Mouse (Mus musculus) natural killer cell, adult 2 months (primary cell): ENCODE data around the gene Nek6.

Source experiments
- DNase-seq, 2 experiments: peaks; one replicate each; pipeline ENCODE4 v3.0.0; 2022; ENCODE audit warnings: low spot score in 2 of 2

The Nek6 gene

GRCm38 (mm10) chr2:38621076-38621475, 109.6 kb downstream of the Nek6 start:
- DNase-seq = no peak

- DNase-seq = no peak
These were observed 110.2 kb downstream of the Nek6 start for GRCm38 (mm10) chr2:38621610-38622021.

- DNase-seq = no peak
These were observed 112.0 kb downstream of the Nek6 start for GRCm38 (mm10) chr2:38623411-38623810.

- no peak for DNase-seq
These were observed 112.6 kb downstream of the Nek6 start for GRCm38 (mm10) chr2:38623821-38624590.

- DNase-seq = no peak
These were observed 117.4 kb downstream of the Nek6 start for GRCm38 (mm10) chr2:38628801-38629200.

- DNase-seq = no peak
These were observed 118.0 kb downstream of the Nek6 start for GRCm38 (mm10) chr2:38629451-38629850.

GRCm38 (mm10) chr2:38630574-38630973, 119.1 kb downstream of the Nek6 start:
- DNase-seq = no peak

GRCm38 (mm10) chr2:38637716-38638267, 126.3 kb downstream of the Nek6 start:
- no peak for DNase-seq

- DNase-seq = no peak
These were observed 130.3 kb downstream of the Nek6 start for GRCm38 (mm10) chr2:38641761-38642160.

- peak; percentile 80 to 86 for DNase-seq
These were observed 132.4 kb downstream of the Nek6 start, which contains the start of gene Psmb7 for GRCm38 (mm10) chr2:38643625-38644427. TSS of gene Psmb7 (minus strand) at chr2:38644087.
